Comparison of ENCODE assay signal across 8 mouse cellular contexts in the genomic region with DNA sequence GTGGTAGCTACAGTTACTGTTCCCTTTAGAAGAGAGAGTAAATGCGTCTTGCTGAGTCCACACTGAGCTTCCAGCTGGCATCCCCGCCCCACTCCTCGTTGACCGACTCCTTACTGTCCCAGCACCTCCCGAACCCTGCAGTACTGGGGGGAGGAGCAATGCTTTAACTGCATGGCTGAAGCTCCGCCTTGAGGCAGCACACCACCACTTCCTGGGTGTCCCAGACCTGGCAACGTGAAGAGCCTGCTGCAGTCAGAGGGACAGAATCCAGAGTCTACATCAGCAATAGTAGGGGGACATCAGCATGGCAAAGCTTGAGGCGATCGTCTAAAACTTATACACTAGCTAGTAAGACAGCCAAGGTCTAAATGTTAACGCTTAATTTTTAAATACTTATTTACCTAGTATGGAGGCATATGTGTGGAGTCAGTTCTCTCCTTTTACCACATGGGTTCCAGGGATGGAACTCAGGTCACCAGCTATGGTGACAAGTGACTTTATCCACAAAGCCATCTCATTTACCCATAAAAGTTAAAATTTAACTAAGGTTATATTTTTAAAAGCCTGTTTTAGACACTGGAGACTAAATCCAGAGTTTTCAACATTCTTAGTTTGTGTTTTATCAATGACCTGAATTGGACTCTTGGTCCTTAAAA. TPM values are rescaled to one million over a fixed set of nuclear protein-coding genes. Genes with fewer than 3 reads are reported as not detected.
DNase-seq lines count a peak whose midpoint lies in the region; ATAC-seq and TF ChIP-seq lines count a peak whose summit lies in the region.

No protein-coding gene starts in this region.

- no peak for TF ChIP-seq EP300 in stomach, postnatal 0 days (optimal IDR thresholded peaks at IDR 0.05)

- whole genome bisulfite sequencing in liver, embryonic 11.5 days: 54% methylated on average over 10 of the region's 10 CpGs
- 41% methylated on average over 10 of the region's 10 CpGs for WGBS in stomach, postnatal 0 days
- WGBS in midbrain, embryonic 11.5 days: 44% methylated on average over 10 of the region's 10 CpGs
- WGBS in midbrain, embryonic 10.5 days: 50% methylated on average over 10 of the region's 10 CpGs

- peak overlapping the region; percentile 24 for H3K4me2 ChIP-seq in liver, embryonic 11.5 days
- no peak overlapping the region for H3K4me2 ChIP-seq in stomach, postnatal 0 days (replicated peaks; ENCODE audit: low read depth)
- H3K4me2 ChIP-seq in midbrain, embryonic 11.5 days: no peak overlapping the region

- no peak overlapping the region for H3K4me3 ChIP-seq in liver, embryonic 11.5 days (ENCODE audit: low read depth, low read length)
- H3K4me3 ChIP-seq in stomach, postnatal 0 days (ENCODE audit: low read depth, low read length): no peak overlapping the region
- no peak overlapping the region for H3K4me3 ChIP-seq in midbrain, embryonic 11.5 days (ENCODE audit: low read depth, low read length)
- H3K4me3 ChIP-seq in midbrain, embryonic 10.5 days: no peak overlapping the region

- peaks cover 24% of the 10 kb centered on the region for H3K4me1 ChIP-seq in liver, embryonic 11.5 days (replicated peaks; ENCODE audit: control insufficient read depth, insufficient read depth, low read length)
- H3K4me1 ChIP-seq in stomach, postnatal 0 days (replicated peaks; ENCODE audit: control insufficient read depth, insufficient read depth): no peaks in the 10 kb centered on the region
- no peaks in the 10 kb centered on the region for H3K4me1 ChIP-seq in midbrain, embryonic 11.5 days (ENCODE audit: control insufficient read depth, insufficient read depth, low read length)
- H3K4me1 ChIP-seq in midbrain, embryonic 10.5 days: no peaks in the 10 kb centered on the region

- no peaks in the 10 kb centered on the region for H3K36me3 ChIP-seq in liver, embryonic 11.5 days (ENCODE audit: control insufficient read depth, insufficient read depth, low read length)
- no peaks in the 10 kb centered on the region for H3K36me3 ChIP-seq in stomach, postnatal 0 days (ENCODE audit: control insufficient read depth, insufficient read depth, low read length)
- H3K36me3 ChIP-seq in midbrain, embryonic 11.5 days (ENCODE audit: control insufficient read depth, insufficient read depth, low read length): 0 out of 2 replicates have a peak, but pooled peaks cover 3% of the 10 kb centered on the region
- H3K36me3 ChIP-seq in midbrain, embryonic 10.5 days: peaks cover 41% of the 10 kb centered on the region

- ATAC-seq in erythroid progenitor cell, adult 5-6 weeks (replicated peaks; ENCODE audit: low FRiP score, poor library complexity, severe bottlenecking): peak; percentile 56
- peak; percentile 71 for ATAC-seq in liver, embryonic 11.5 days (replicated peaks; ENCODE audit: low FRiP score)
- ATAC-seq in stomach, postnatal 0 days (ENCODE audit: low FRiP score, low TSS enrichment): peak; percentile 53
- no peak for ATAC-seq in midbrain, embryonic 11.5 days (ENCODE audit: low FRiP score)

- TF ChIP-seq CTCF in stomach, postnatal 0 days (IDR thresholded peaks at IDR 0.05; ENCODE audit: low read depth): peak; percentile 31; the same call in 1 of the 2 replicates

- H3K9ac ChIP-seq in liver, embryonic 11.5 days (ENCODE audit: low read depth, low read length): peak overlapping the region; percentile 32
- no peak overlapping the region for H3K9ac ChIP-seq in stomach, postnatal 0 days (ENCODE audit: low read length)
- no peak overlapping the region for H3K9ac ChIP-seq in midbrain, embryonic 11.5 days (ENCODE audit: low read length)

- H3K27me3 ChIP-seq in liver, embryonic 11.5 days (replicated peaks; ENCODE audit: control insufficient read depth, insufficient read depth, low read length): no peaks in the 10 kb centered on the region
- no peaks in the 10 kb centered on the region for H3K27me3 ChIP-seq in stomach, postnatal 0 days (ENCODE audit: control insufficient read depth, insufficient read depth, low read length)
- H3K27me3 ChIP-seq in midbrain, embryonic 11.5 days (ENCODE audit: control insufficient read depth, insufficient read depth, low read length): no peaks in the 10 kb centered on the region
- H3K27me3 ChIP-seq in midbrain, embryonic 10.5 days (ENCODE audit: low read depth, poor library complexity, severe bottlenecking): no peaks in the 10 kb centered on the region

- peak; percentile 49 for DNase-seq in ovary, adult 18-20 months (ENCODE audit: low spot score)
- DNase-seq in ovary, postnatal 10 days (ENCODE audit: low spot score): no peak
- DNase-seq in liver, embryonic 11.5 days (ENCODE audit: low spot score): no peak
- peak; percentile 72 for DNase-seq in stomach, postnatal 0 days (ENCODE audit: low spot score)
- no peak for DNase-seq in midbrain, embryonic 11.5 days (ENCODE audit: low spot score, missing footprints)
- no peak for DNase-seq in midbrain, embryonic 10.5 days (ENCODE audit: low spot score)
- DNase-seq in spleen, postnatal 14 days (ENCODE audit: low spot score in 2 of 2): no peak

- no peaks in the 10 kb centered on the region for H3K9me3 ChIP-seq in liver, embryonic 11.5 days (ENCODE audit: control insufficient read depth, low read length)
- H3K9me3 ChIP-seq in stomach, postnatal 0 days (ENCODE audit: control insufficient read depth, low read length): no peaks in the 10 kb centered on the region
- no peaks in the 10 kb centered on the region for H3K9me3 ChIP-seq in midbrain, embryonic 11.5 days (ENCODE audit: control insufficient read depth, low read length)
- no peaks in the 10 kb centered on the region for H3K9me3 ChIP-seq in midbrain, embryonic 10.5 days (replicated peaks)

- H3K27ac ChIP-seq in liver, embryonic 11.5 days (ENCODE audit: low read depth, low read length): peak overlapping the region; percentile 61
- peak overlapping the region; percentile 63 for H3K27ac ChIP-seq in stomach, postnatal 0 days (replicated peaks)
- no peak overlapping the region for H3K27ac ChIP-seq in midbrain, embryonic 11.5 days (ENCODE audit: low read depth, low read length)
- H3K27ac ChIP-seq in midbrain, embryonic 10.5 days (replicated peaks): no peak overlapping the region

RNA-seq across cellular contexts. Expression of gene Ccdc57, which starts 30.1 kb away (rescaled TPM):
- 6.7 and 11.2 TPM in 2 replicates for total RNA-seq in erythroid progenitor cell, adult 5-6 weeks (2015; ENCODE audit: low replicate concordance)
- total RNA-seq in erythroid progenitor cell, adult 5-6 weeks (2017; ENCODE audit: low replicate concordance): 12.1 and 13.5 TPM in 2 replicates
- polyA plus RNA-seq in liver, embryonic 11.5 days (2014; fragmentation: Nextera tagmentation; extraction: Ambion mirVana): 4.2 and 4.7 TPM in 2 replicates
- 1.1 and 1.4 TPM in 2 replicates for polyA plus RNA-seq in stomach, postnatal 0 days (2015; fragmentation: Nextera tagmentation; extraction: Ambion mirVana)
- polyA plus RNA-seq in midbrain, embryonic 11.5 days (2014; fragmentation: Nextera tagmentation; extraction: Ambion mirVana): 4.3 and 4.5 TPM in 2 replicates
- polyA plus RNA-seq in midbrain, embryonic 10.5 days (2016; fragmentation: Nextera tagmentation; extraction: Ambion mirVana): 5.9 and 6.2 TPM in 2 replicates

RNA-seq across cellular contexts. Expression of gene Slc16a3, which starts 45.7 kb away (rescaled TPM):
- total RNA-seq in erythroid progenitor cell, adult 5-6 weeks (2015; ENCODE audit: low replicate concordance): 4.7 and 5.4 TPM in 2 replicates
- total RNA-seq in erythroid progenitor cell, adult 5-6 weeks (2017; ENCODE audit: low replicate concordance): 0.98 and 3.3 TPM in 2 replicates
- 257 and 272 TPM in 2 replicates for polyA plus RNA-seq in liver, embryonic 11.5 days (2014; fragmentation: Nextera tagmentation; extraction: Ambion mirVana)
- 7.2 and 10.0 TPM in 2 replicates for polyA plus RNA-seq in stomach, postnatal 0 days (2015; fragmentation: Nextera tagmentation; extraction: Ambion mirVana)
- 24.1 and 30.4 TPM in 2 replicates for polyA plus RNA-seq in midbrain, embryonic 11.5 days (2014; fragmentation: Nextera tagmentation; extraction: Ambion mirVana)
- 120 and 215 TPM in 2 replicates for polyA plus RNA-seq in midbrain, embryonic 10.5 days (2016; fragmentation: Nextera tagmentation; extraction: Ambion mirVana)

Comparison
In these comparisons a context has a peak if more than half of its experiments do, and no peak if none do; other contexts are left out.
1. DNase-seq: peak in ovary, adult 18-20 months (single experiment) and stomach, postnatal 0 days (single experiment); none in ovary, postnatal 10 days (single experiment), liver, embryonic 11.5 days (single experiment), midbrain, embryonic 11.5 days (single experiment), midbrain, embryonic 10.5 days (single experiment) and spleen, postnatal 14 days (0 of 2).
2. H3K27ac ChIP-seq: peak in liver, embryonic 11.5 days (single experiment) and stomach, postnatal 0 days (single experiment); none in midbrain, embryonic 11.5 days (single experiment) and midbrain, embryonic 10.5 days (single experiment).